Mouse (Mus musculus) stomach, postnatal 0 days (tissue): ENCODE data around the gene Mysm1.

Source experiments
- CTCF ChIP-seq: IDR thresholded peaks from 2 replicates; pipeline ENCODE4 v1.5.1; 2016; ENCODE audit warnings: antibody characterized with exemption, low read depth, mild to moderate bottlenecking, moderate library complexity
- EP300 ChIP-seq: optimal IDR thresholded peaks from 2 replicates; pipeline ENCODE3; 2016; ENCODE audit warnings: antibody characterized with exemption

DNA sequence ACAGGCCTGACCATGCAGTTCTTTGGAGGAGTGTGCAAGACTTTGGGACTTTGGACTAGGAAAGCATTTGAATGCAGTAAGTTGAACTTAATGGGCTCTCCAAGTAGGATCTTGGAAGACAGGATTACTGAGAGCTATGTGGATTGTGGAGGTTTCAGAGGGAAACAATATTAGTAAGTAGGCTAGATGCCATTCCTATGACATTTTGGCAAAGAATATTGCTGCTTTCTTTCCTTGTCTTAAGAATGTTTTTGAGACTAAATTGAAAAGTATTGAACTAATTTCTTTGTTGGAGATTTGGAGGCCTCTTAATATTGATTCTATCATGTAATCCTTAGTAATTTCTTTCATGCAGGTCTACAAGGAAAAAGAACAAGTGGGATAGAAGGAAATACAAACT, 33.4 kb upstream of the Mysm1 start:
- TF ChIP-seq EP300 (no peak), CTCF (no peak)
